In genomic region chr11:3752766-3753165, GRCm38 (mm10) we compare ENCODE assay signal across 23 mouse cellular contexts.
DNase-seq lines count a peak whose midpoint lies in the region; ATAC-seq and TF ChIP-seq lines count a peak whose summit lies in the region.
"Had no signal": no experiment of that assay in that cellular context is flagged by ENCODE, and none has a peak within 500 bp of the region (broad histone marks: within the 10 kb centered on the region; RNA-seq: fewer than 3 reads in every experiment).

No protein-coding gene starts in this region.

- H3K27me3 ChIP-seq in hindbrain, postnatal 0 days (ENCODE audit: insufficient read depth, low read length): no peaks in the 10 kb centered on the region
- H3K27me3 ChIP-seq in hindbrain, embryonic 16.5 days (replicated peaks; ENCODE audit: control insufficient read depth, insufficient read depth, low read length): no peaks in the 10 kb centered on the region
- H3K27me3 ChIP-seq: embryonic facial prominence, embryonic 15.5 days; hindbrain, embryonic 12.5 days; neural tube, embryonic 15.5 days; stomach, embryonic 15.5 days had no signal

- H3K4me3 ChIP-seq in hindbrain, postnatal 0 days (ENCODE audit: low read length): no peak overlapping the region
- H3K4me3 ChIP-seq in hindbrain, embryonic 16.5 days (ENCODE audit: low read length): no peak overlapping the region
- H3K4me3 ChIP-seq in left cerebral cortex, adult 2 months: no peak overlapping the region
- H3K4me3 ChIP-seq: embryonic facial prominence, embryonic 15.5 days; gastrocnemius, adult 2 months; hindbrain, embryonic 12.5 days; megakaryocyte, embryonic 14.5 days; neural tube, embryonic 15.5 days; stomach, embryonic 15.5 days had no signal

- H3K9ac ChIP-seq in hindbrain, postnatal 0 days (replicated peaks; ENCODE audit: low read length): no peak overlapping the region
- H3K9ac ChIP-seq in hindbrain, embryonic 16.5 days (ENCODE audit: low read depth, low read length): no peak overlapping the region
- H3K9ac ChIP-seq: embryonic facial prominence, embryonic 15.5 days; hindbrain, embryonic 12.5 days; neural tube, embryonic 15.5 days; stomach, embryonic 15.5 days had no signal

- no peak for DNase-seq in hindbrain, postnatal 0 days (ENCODE audit: low spot score)
- no peak for DNase-seq in left cerebral cortex, adult 2 months (ENCODE audit: extremely low spot score in 1 of 2, low spot score in 2 of 2)
- no peak for DNase-seq in left cerebral cortex, postnatal 14 days (ENCODE audit: low spot score in 2 of 2)
- peak; percentile 92 to 93 for DNase-seq in cerebellum, adult 18-20 months
- DNase-seq in cerebellum, postnatal 25 days: peak; percentile 95
- DNase-seq in thymus, postnatal 0 days (ENCODE audit: low spot score): no peak
- no peak for DNase-seq in heart, postnatal 25 days (ENCODE audit: low spot score)
- DNase-seq: adrenal gland, adult 8-10 months; gastrocnemius, adult 2 months; heart, postnatal 10 days; liver; lung, adult 18-20 months; midbrain, embryonic 14.5 days; thymus, adult 18-20 months had no signal

- no peaks in the 10 kb centered on the region for H3K36me3 ChIP-seq in hindbrain, postnatal 0 days (ENCODE audit: insufficient read depth, low read length)
- no peaks in the 10 kb centered on the region for H3K36me3 ChIP-seq in hindbrain, embryonic 16.5 days (ENCODE audit: control insufficient read depth, insufficient read depth, low read length)
- H3K36me3 ChIP-seq: embryonic facial prominence, embryonic 15.5 days; hindbrain, embryonic 12.5 days; neural tube, embryonic 15.5 days; stomach, embryonic 15.5 days had no signal

- H3K9me3 ChIP-seq in hindbrain, postnatal 0 days (ENCODE audit: low read length): no peaks in the 10 kb centered on the region
- H3K9me3 ChIP-seq in hindbrain, embryonic 16.5 days (ENCODE audit: control insufficient read depth, low read length): no peaks in the 10 kb centered on the region
- H3K9me3 ChIP-seq: embryonic facial prominence, embryonic 15.5 days; hindbrain, embryonic 12.5 days; megakaryocyte, embryonic 14.5 days; neural tube, embryonic 15.5 days; stomach, embryonic 15.5 days had no signal

- WGBS in hindbrain, postnatal 0 days: 65% methylated on average over 3 of the region's 3 CpGs
- 59% methylated on average over 3 of the region's 3 CpGs for WGBS in hindbrain, embryonic 16.5 days

- no peaks in the 10 kb centered on the region for H3K4me1 ChIP-seq in hindbrain, postnatal 0 days (ENCODE audit: insufficient read depth, low read length)
- H3K4me1 ChIP-seq in hindbrain, embryonic 16.5 days (ENCODE audit: control insufficient read depth, insufficient read depth, low read depth, low read length): no peaks in the 10 kb centered on the region
- H3K4me1 ChIP-seq: embryonic facial prominence, embryonic 15.5 days; hindbrain, embryonic 12.5 days; stomach, embryonic 15.5 days had no signal

- TF ChIP-seq CTCF in hindbrain, postnatal 0 days (IDR thresholded peaks at IDR 0.05; ENCODE audit: low read depth): no peak
- no peak for TF ChIP-seq CTCF in left cerebral cortex, adult 2 months (IDR thresholded peaks at IDR 0.05)

- no peak overlapping the region for H3K4me2 ChIP-seq in hindbrain, postnatal 0 days (ENCODE audit: low read depth, low read length)
- H3K4me2 ChIP-seq in hindbrain, embryonic 16.5 days (ENCODE audit: low read length): no peak overlapping the region
- H3K4me2 ChIP-seq: embryonic facial prominence, embryonic 15.5 days; heart, embryonic 11.5 days; hindbrain, embryonic 12.5 days; neural tube, embryonic 15.5 days; stomach, embryonic 15.5 days had no signal

- ATAC-seq in hindbrain, postnatal 0 days: peak; percentile 27; the same call in 1 of the 2 replicates
- no peak for ATAC-seq in hindbrain, embryonic 16.5 days
- ATAC-seq: CD4-positive, CD25-positive, alpha-beta regulatory T cell, adult 4 months; Patski had no signal

- H3K27ac ChIP-seq in hindbrain, postnatal 0 days: no peak overlapping the region
- H3K27ac ChIP-seq in hindbrain, embryonic 16.5 days (ENCODE audit: low read depth, low read length): no peak overlapping the region
- peak overlapping the region; percentile 75; the same call in 1 of the 2 replicates for H3K27ac ChIP-seq in left cerebral cortex, adult 2 months
- H3K27ac ChIP-seq: embryonic facial prominence, embryonic 15.5 days; gastrocnemius, adult 2 months; hindbrain, embryonic 12.5 days; neural tube, embryonic 15.5 days; stomach, embryonic 15.5 days had no signal

- intact Hi-C loops in left cerebral cortex, adult 2 months (cut with DNase I): no loop called here
- intact Hi-C loops in left cerebral cortex, postnatal 14 days (cut with DNase I): no loop called here
- intact Hi-C loops in heart, postnatal 25 days (cut with DNase I): no loop called here

Comparison
In these comparisons a context has a peak if more than half of its experiments do, and no peak if none do; other contexts are left out.
1. DNase-seq: peak in cerebellum, adult 18-20 months (2 of 2) and cerebellum, postnatal 25 days (2 of 2); none in hindbrain, postnatal 0 days (single experiment), left cerebral cortex, adult 2 months (0 of 2), left cerebral cortex, postnatal 14 days (0 of 2), thymus, postnatal 0 days (single experiment) and heart, postnatal 25 days (single experiment).